Mouse (Mus musculus): ENCODE measurements at regions not wholly inside any gene's neighbourhood (a gene's known extent, or its start where the extent isn't known, plus 50 kb on each side); places are given as distances from the start of the nearest gene placed in this dataset.

DNA sequence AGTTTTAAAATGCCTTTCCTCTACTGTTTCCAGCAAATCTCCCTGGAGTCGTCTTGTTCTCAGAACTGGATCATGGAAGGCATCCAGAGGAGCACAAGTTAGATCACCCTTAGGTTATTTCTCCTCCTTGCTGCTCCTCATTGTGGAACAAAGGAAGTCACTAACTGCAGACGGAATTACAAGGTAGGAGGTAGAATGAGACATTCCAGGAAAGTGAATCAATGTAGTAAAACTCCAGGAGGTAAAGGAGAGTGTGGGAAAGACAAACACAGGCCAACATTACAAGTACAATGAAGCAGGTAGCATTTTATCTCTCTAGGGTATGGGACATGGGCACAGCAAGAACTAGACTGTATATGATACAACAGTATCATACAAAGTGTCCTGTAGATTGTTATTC lies 375.7 kb upstream of the Ddi1 start:
- H3ac ChIP-seq (ENCODE audit: control insufficient read depth, insufficient read length): no peak overlapping the region
- no peaks in the 10 kb centered on the region for H3K36me3 ChIP-seq (ENCODE audit: control insufficient read depth, insufficient read depth)
- no peaks in the 10 kb centered on the region for H3K79me2 ChIP-seq (ENCODE audit: control insufficient read depth, insufficient read depth)
- no peak overlapping the region for H3K4me3 ChIP-seq
- H3K4me2 ChIP-seq (ENCODE audit: low read depth): no peak overlapping the region
- no peaks in the 10 kb centered on the region for H3K27me3 ChIP-seq (ENCODE audit: control insufficient read depth, insufficient read depth, insufficient read length)
- TF ChIP-seq POLR2AphosphoS2 (IDR thresholded peaks at IDR 0.05; ENCODE audit: insufficient read length, low read depth): no peak
- no peak for TF ChIP-seq POLR2A (IDR thresholded peaks at IDR 0.05; ENCODE audit: insufficient read length, low read depth)
- no peak for TF ChIP-seq TCF3 (IDR thresholded peaks at IDR 0.05; ENCODE audit: insufficient read length, low read depth)
- TF ChIP-seq MAX (IDR thresholded peaks at IDR 0.05; ENCODE audit: low read depth): no peak
- no peak for TF ChIP-seq CEBPB (IDR thresholded peaks at IDR 0.05; ENCODE audit: insufficient read depth, poor library complexity, severe bottlenecking)
- TF ChIP-seq SRF (IDR thresholded peaks at IDR 0.05; ENCODE audit: control insufficient read depth, insufficient read length, low read depth): no peak
- no peak for TF ChIP-seq TCF12 (IDR thresholded peaks at IDR 0.05; ENCODE audit: insufficient read depth, poor library complexity, severe bottlenecking)
- no peak for TF ChIP-seq REST (IDR thresholded peaks at IDR 0.05; ENCODE audit: insufficient read depth, insufficient read length)
- no peak for TF ChIP-seq MYOG (IDR thresholded peaks at IDR 0.05; ENCODE audit: control insufficient read depth in 1 of 3, insufficient read depth in 1 of 3, insufficient read length in 2 of 3, low read depth in 2 of 3)
- no peak for TF ChIP-seq MYOD1 (IDR thresholded peaks at IDR 0.05; ENCODE audit: control insufficient read depth in 1 of 3, insufficient read length in 2 of 3, low read depth in 2 of 3)
- no peak for TF ChIP-seq E2F4 (IDR thresholded peaks at IDR 0.05; ENCODE audit: insufficient read depth)

DNA sequence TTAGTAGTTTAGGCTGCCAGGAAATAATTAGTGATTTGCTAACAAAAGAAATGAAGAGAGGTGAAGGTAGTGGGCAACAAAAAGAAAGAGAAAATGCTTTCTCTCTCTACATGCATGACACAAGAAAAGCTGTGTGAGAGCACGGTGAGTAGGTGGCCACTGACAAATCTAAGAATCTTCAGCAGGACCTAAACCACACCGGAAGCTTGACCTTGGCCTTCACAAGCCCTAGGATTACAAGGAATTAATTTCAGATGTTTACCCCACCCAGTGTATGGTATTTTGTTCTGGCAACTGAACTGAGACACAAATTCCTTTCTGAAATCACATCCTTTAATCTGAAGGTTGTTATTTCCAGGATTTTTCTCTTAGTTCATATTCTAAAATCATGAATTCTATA lies 347.5 kb upstream of the Ddi1 start:
- Histone ChIP-seq H3K4me2 (ENCODE audit: low read depth) (no peak overlapping the region), H3K79me2 (ENCODE audit: control insufficient read depth, insufficient read depth) (no peaks in the 10 kb centered on the region), H3ac (ENCODE audit: control insufficient read depth, insufficient read length) (no peak overlapping the region), H3K27me3 (ENCODE audit: control insufficient read depth, insufficient read depth, insufficient read length) (no peaks in the 10 kb centered on the region), H3K4me3 (no peak overlapping the region), H3K36me3 (ENCODE audit: control insufficient read depth, insufficient read depth) (no peaks in the 10 kb centered on the region)
- TF ChIP-seq POLR2A (IDR thresholded peaks at IDR 0.05; ENCODE audit: insufficient read length, low read depth) (no peak), MAX (IDR thresholded peaks at IDR 0.05; ENCODE audit: low read depth) (no peak), REST (IDR thresholded peaks at IDR 0.05; ENCODE audit: insufficient read depth, insufficient read length) (no peak), SRF (IDR thresholded peaks at IDR 0.05; ENCODE audit: control insufficient read depth, insufficient read length, low read depth) (no peak), TCF12 (IDR thresholded peaks at IDR 0.05; ENCODE audit: insufficient read depth, poor library complexity, severe bottlenecking) (no peak), MYOG (IDR thresholded peaks at IDR 0.05; ENCODE audit: control insufficient read depth in 1 of 3, insufficient read depth in 1 of 3, insufficient read length in 2 of 3, low read depth in 2 of 3) (no peak), USF1 (IDR thresholded peaks at IDR 0.05; ENCODE audit: low read depth) (no peak), POLR2AphosphoS2 (IDR thresholded peaks at IDR 0.05; ENCODE audit: insufficient read length, low read depth) (no peak), E2F4 (IDR thresholded peaks at IDR 0.05; ENCODE audit: insufficient read depth) (no peak), MYOD1 (IDR thresholded peaks at IDR 0.05; ENCODE audit: control insufficient read depth in 1 of 3, insufficient read length in 2 of 3, low read depth in 2 of 3) (no peak), CEBPB (IDR thresholded peaks at IDR 0.05; ENCODE audit: insufficient read depth, poor library complexity, severe bottlenecking) (no peak)

DNA sequence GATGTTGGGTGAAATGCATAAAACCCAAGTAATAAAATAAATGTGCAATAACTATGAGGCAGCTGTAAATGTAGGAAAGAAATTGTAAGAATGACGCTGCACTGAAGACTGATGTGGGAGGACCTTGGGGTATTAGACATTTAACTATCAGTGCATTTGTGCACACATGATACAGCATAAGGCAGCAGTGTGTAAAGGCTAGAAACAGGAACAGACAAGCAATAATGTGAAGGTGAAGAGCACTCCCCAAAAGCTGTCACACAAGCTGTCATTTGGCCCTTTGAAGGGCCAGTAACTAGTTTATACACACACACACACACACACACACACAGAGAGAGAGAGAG lies 339.6 kb upstream of the Ddi1 start:
- TF ChIP-seq MAX (IDR thresholded peaks at IDR 0.05; ENCODE audit: low read depth) (no peak), TCF12 (IDR thresholded peaks at IDR 0.05; ENCODE audit: insufficient read depth, poor library complexity, severe bottlenecking) (no peak), REST (IDR thresholded peaks at IDR 0.05; ENCODE audit: insufficient read depth, insufficient read length) (no peak), CEBPB (IDR thresholded peaks at IDR 0.05; ENCODE audit: insufficient read depth, poor library complexity, severe bottlenecking) (no peak), MYOD1 (IDR thresholded peaks at IDR 0.05; ENCODE audit: control insufficient read depth in 1 of 3, insufficient read length in 2 of 3, low read depth in 2 of 3) (no peak)
- Histone ChIP-seq H3K4me3 (no peak overlapping the region), H3K4me2 (ENCODE audit: low read depth) (no peak overlapping the region), H3K79me2 (ENCODE audit: control insufficient read depth, insufficient read depth) (no peaks in the 10 kb centered on the region), H3K27me3 (ENCODE audit: control insufficient read depth, insufficient read depth, insufficient read length) (no peaks in the 10 kb centered on the region), H3ac (ENCODE audit: control insufficient read depth, insufficient read length) (no peak overlapping the region), H3K36me3 (ENCODE audit: control insufficient read depth, insufficient read depth) (no peaks in the 10 kb centered on the region)

DNA sequence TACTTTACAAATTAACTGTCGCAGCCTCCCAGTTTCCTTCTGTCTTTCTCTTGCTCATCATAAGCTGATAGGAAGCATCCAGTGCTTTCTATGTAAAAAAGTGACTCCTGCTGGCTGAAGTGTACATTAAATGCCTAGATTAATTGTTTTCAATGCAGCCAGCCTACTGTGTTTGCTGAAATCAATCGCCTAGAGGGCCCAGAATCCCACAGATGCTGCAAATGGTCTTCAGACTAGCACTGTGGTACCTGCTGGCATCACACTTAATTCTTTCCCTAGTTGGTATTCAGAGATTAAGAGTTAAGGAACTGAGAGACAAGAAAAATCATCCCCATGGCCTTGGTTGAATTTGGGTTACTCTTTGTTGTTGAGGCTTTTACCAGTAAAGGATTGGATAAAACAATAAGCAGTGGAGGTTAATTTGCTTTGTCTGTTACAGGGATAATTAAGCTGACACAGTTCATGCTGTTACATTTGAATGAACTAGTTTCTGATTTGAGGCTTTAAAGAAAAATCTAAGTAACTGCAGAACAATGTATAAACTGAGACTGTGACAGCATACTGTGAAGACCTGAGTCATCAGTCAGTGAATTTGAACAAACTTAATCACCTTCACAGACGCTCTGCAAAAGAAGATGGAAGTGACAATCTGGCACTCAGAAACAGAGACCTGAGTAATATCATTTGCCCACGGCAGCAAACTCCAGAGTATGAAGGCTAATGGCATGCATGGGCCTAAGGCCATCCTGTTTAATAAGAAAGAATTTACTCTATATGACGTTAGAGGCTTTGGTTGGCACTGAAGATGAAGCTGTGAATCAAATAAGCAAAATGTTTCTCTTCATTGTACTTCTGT lies 339.0 kb upstream of the Ddi1 start:
- no peak overlapping the region for H3K4me2 ChIP-seq (ENCODE audit: low read depth)
- H3K79me2 ChIP-seq (ENCODE audit: control insufficient read depth, insufficient read depth): no peaks in the 10 kb centered on the region
- H3K36me3 ChIP-seq (ENCODE audit: control insufficient read depth, insufficient read depth): no peaks in the 10 kb centered on the region
- no peaks in the 10 kb centered on the region for H3K27me3 ChIP-seq (ENCODE audit: control insufficient read depth, insufficient read depth, insufficient read length)
- no peak overlapping the region for H3K4me3 ChIP-seq
- no peak overlapping the region for H3ac ChIP-seq (ENCODE audit: control insufficient read depth, insufficient read length)
- TF ChIP-seq E2F4 (IDR thresholded peaks at IDR 0.05; ENCODE audit: insufficient read depth) (no peak), MYOG (IDR thresholded peaks at IDR 0.05; ENCODE audit: control insufficient read depth in 1 of 3, insufficient read depth in 1 of 3, insufficient read length in 2 of 3, low read depth in 2 of 3) (no peak), TCF12 (IDR thresholded peaks at IDR 0.05; ENCODE audit: insufficient read depth, poor library complexity, severe bottlenecking) (no peak), REST (IDR thresholded peaks at IDR 0.05; ENCODE audit: insufficient read depth, insufficient read length) (no peak), MAX (IDR thresholded peaks at IDR 0.05; ENCODE audit: low read depth) (no peak)

Measured in myocyte (in vitro differentiated cells).